Mouse (Mus musculus): ENCODE data around the gene Cep170b. TPM values are rescaled to one million over a fixed set of nuclear protein-coding genes. Genes with fewer than 3 reads are reported as not detected.

Gene Cep170b
- polyA plus RNA-seq, 1 experiment from 2014 or later: 7.0 TPM

- no peak overlapping the region for H3K4me2 ChIP-seq
- no peaks in the 10 kb centered on the region for H3K9me3 ChIP-seq (replicated peaks)
- no peak overlapping the region for H3K27ac ChIP-seq (ENCODE audit: poor library complexity, severe bottlenecking)
- ATAC-seq (ENCODE audit: insufficient number of reproducible peaks, low FRiP score): no peak
- peaks cover 46% of the 10 kb centered on the region for H3K27me3 ChIP-seq (replicated peaks)
- WGBS: 67% methylated on average over 11 of the region's 11 CpGs
- H3K4me3 ChIP-seq: no peak overlapping the region
- H3K4me1 ChIP-seq (replicated peaks): peaks cover 27% of the 10 kb centered on the region
- H3K9ac ChIP-seq: no peak overlapping the region
- no peaks in the 10 kb centered on the region for H3K36me3 ChIP-seq
Measured at GRCm38 (mm10) chr12:112724077-112724805, 4.0 kb downstream of the Cep170b start.

- no peak for ATAC-seq (ENCODE audit: insufficient number of reproducible peaks, low FRiP score)
- Histone ChIP-seq H3K36me3 (peaks cover 6% of the 10 kb centered on the region), H3K27ac (ENCODE audit: poor library complexity, severe bottlenecking) (no peak overlapping the region), H3K4me3 (no peak overlapping the region), H3K9ac (no peak overlapping the region), H3K27me3 (replicated peaks) (peaks cover 20% of the 10 kb centered on the region), H3K9me3 (replicated peaks) (no peaks in the 10 kb centered on the region), H3K4me1 (replicated peaks) (peaks cover 8% of the 10 kb centered on the region), H3K4me2 (no peak overlapping the region)
- 81% methylated on average over 8 of the region's 8 CpGs for WGBS
Measured at GRCm38 (mm10) chr12:112727801-112728200, 7.5 kb downstream of the Cep170b start.

GRCm38 (mm10) chr12:112730808-112731207, 10.6 kb downstream of the Cep170b start:
- Histone ChIP-seq H3K9me3 (replicated peaks) (no peaks in the 10 kb centered on the region), H3K9ac (no peak overlapping the region), H3K27me3 (replicated peaks) (0 out of 2 replicates have a peak, but pooled peaks cover 1% of the 10 kb centered on the region), H3K4me1 (replicated peaks) (no peaks in the 10 kb centered on the region), H3K36me3 (peaks cover 14% of the 10 kb centered on the region), H3K4me3 (no peak overlapping the region), H3K4me2 (no peak overlapping the region), H3K27ac (ENCODE audit: poor library complexity, severe bottlenecking) (no peak overlapping the region)
- no peak for ATAC-seq (ENCODE audit: insufficient number of reproducible peaks, low FRiP score)
- WGBS: 81% methylated on average over 14 of the region's 14 CpGs

GRCm38 (mm10) chr12:112732591-112732990, 12.3 kb downstream of the Cep170b start:
- no peaks in the 10 kb centered on the region for H3K27me3 ChIP-seq (replicated peaks)
- H3K4me2 ChIP-seq: no peak overlapping the region
- no peak overlapping the region for H3K27ac ChIP-seq (ENCODE audit: poor library complexity, severe bottlenecking)
- H3K9ac ChIP-seq: no peak overlapping the region
- no peaks in the 10 kb centered on the region for H3K9me3 ChIP-seq (replicated peaks)
- H3K4me1 ChIP-seq (replicated peaks): no peaks in the 10 kb centered on the region
- ATAC-seq (ENCODE audit: insufficient number of reproducible peaks, low FRiP score): no peak
- H3K36me3 ChIP-seq: peaks cover 24% of the 10 kb centered on the region
- WGBS: 88% methylated on average over 10 of the region's 10 CpGs
- no peak overlapping the region for H3K4me3 ChIP-seq

GRCm38 (mm10) chr12:112734108-112734820, 14.0 kb downstream of the Cep170b start:
- no peak overlapping the region for H3K4me2 ChIP-seq
- no peak overlapping the region for H3K4me3 ChIP-seq
- peaks cover 41% of the 10 kb centered on the region for H3K36me3 ChIP-seq
- H3K4me1 ChIP-seq (replicated peaks): no peaks in the 10 kb centered on the region
- no peaks in the 10 kb centered on the region for H3K27me3 ChIP-seq (replicated peaks)
- H3K27ac ChIP-seq (ENCODE audit: poor library complexity, severe bottlenecking): no peak overlapping the region
- no peak for ATAC-seq (ENCODE audit: insufficient number of reproducible peaks, low FRiP score)
- no peaks in the 10 kb centered on the region for H3K9me3 ChIP-seq (replicated peaks)
- no peak overlapping the region for H3K9ac ChIP-seq
- WGBS: 70% methylated on average over 2 of the region's 2 CpGs

- peaks cover 46% of the 10 kb centered on the region for H3K36me3 ChIP-seq
- 82% methylated on average over 19 of the region's 19 CpGs for WGBS
- no peak for ATAC-seq (ENCODE audit: insufficient number of reproducible peaks, low FRiP score)
- H3K4me1 ChIP-seq (replicated peaks): no peaks in the 10 kb centered on the region
- H3K27ac ChIP-seq (ENCODE audit: poor library complexity, severe bottlenecking): no peak overlapping the region
- no peaks in the 10 kb centered on the region for H3K9me3 ChIP-seq (replicated peaks)
- no peak overlapping the region for H3K4me3 ChIP-seq
- H3K9ac ChIP-seq: no peak overlapping the region
- H3K4me2 ChIP-seq: no peak overlapping the region
- H3K27me3 ChIP-seq (replicated peaks): no peaks in the 10 kb centered on the region
Measured at GRCm38 (mm10) chr12:112734881-112735655, 14.8 kb downstream of the Cep170b start.

- Histone ChIP-seq H3K9ac (no peak overlapping the region), H3K4me3 (no peak overlapping the region), H3K4me2 (no peak overlapping the region), H3K27me3 (replicated peaks) (no peaks in the 10 kb centered on the region), H3K27ac (ENCODE audit: poor library complexity, severe bottlenecking) (no peak overlapping the region), H3K9me3 (replicated peaks) (no peaks in the 10 kb centered on the region), H3K4me1 (replicated peaks) (no peaks in the 10 kb centered on the region), H3K36me3 (peaks cover 46% of the 10 kb centered on the region)
- WGBS: 86% methylated on average over 29 of the region's 29 CpGs
- ATAC-seq (ENCODE audit: insufficient number of reproducible peaks, low FRiP score): no peak
Measured at GRCm38 (mm10) chr12:112735896-112736635, 15.8 kb downstream of the Cep170b start.

- Histone ChIP-seq H3K9me3 (replicated peaks) (no peaks in the 10 kb centered on the region), H3K36me3 (peaks cover 46% of the 10 kb centered on the region), H3K4me1 (replicated peaks) (no peaks in the 10 kb centered on the region), H3K27ac (ENCODE audit: poor library complexity, severe bottlenecking) (no peak overlapping the region), H3K4me2 (no peak overlapping the region), H3K4me3 (no peak overlapping the region), H3K27me3 (replicated peaks) (no peaks in the 10 kb centered on the region), H3K9ac (no peak overlapping the region)
- WGBS: 87% methylated on average over 10 of the region's 10 CpGs
- ATAC-seq (ENCODE audit: insufficient number of reproducible peaks, low FRiP score): no peak
Measured at GRCm38 (mm10) chr12:112736636-112736925, 16.3 kb downstream of the Cep170b start.

- H3K27me3 ChIP-seq (replicated peaks): no peaks in the 10 kb centered on the region
- no peaks in the 10 kb centered on the region for H3K9me3 ChIP-seq (replicated peaks)
- no peaks in the 10 kb centered on the region for H3K4me1 ChIP-seq (replicated peaks)
- no peak for ATAC-seq (ENCODE audit: insufficient number of reproducible peaks, low FRiP score)
- no peak overlapping the region for H3K4me3 ChIP-seq
- peaks cover 44% of the 10 kb centered on the region for H3K36me3 ChIP-seq
- WGBS: 79% methylated on average over 7 of the region's 7 CpGs
- H3K27ac ChIP-seq (ENCODE audit: poor library complexity, severe bottlenecking): no peak overlapping the region
- H3K4me2 ChIP-seq: no peak overlapping the region
- H3K9ac ChIP-seq: no peak overlapping the region
Measured at GRCm38 (mm10) chr12:112737081-112737480, 16.8 kb downstream of the Cep170b start.

GRCm38 (mm10) chr12:112737761-112738160, 17.5 kb downstream of the Cep170b start:
- Histone ChIP-seq H3K4me1 (replicated peaks) (peaks cover 1% of the 10 kb centered on the region), H3K9ac (no peak overlapping the region), H3K9me3 (replicated peaks) (no peaks in the 10 kb centered on the region), H3K4me3 (no peak overlapping the region), H3K36me3 (peaks cover 40% of the 10 kb centered on the region), H3K27ac (ENCODE audit: poor library complexity, severe bottlenecking) (no peak overlapping the region), H3K4me2 (no peak overlapping the region), H3K27me3 (replicated peaks) (no peaks in the 10 kb centered on the region)
- no peak for ATAC-seq (ENCODE audit: insufficient number of reproducible peaks, low FRiP score)
- 88% methylated on average over 14 of the region's 14 CpGs for WGBS

Data from heart, embryonic 12.5 days (tissue).